Mouse (Mus musculus): ENCODE results near the gene Rab35. TPM values are rescaled to one million over a fixed set of nuclear protein-coding genes. Genes with fewer than 3 reads are reported as not detected.

The Rab35 gene
- total and polyA plus RNA-seq, 3 experiments = 33.8 to 62.2 (median 37.5) TPM

GRCm38 (mm10) chr5:115586780-115587179, 44.9 kb upstream of the Rab35 start:
- H3K27ac ChIP-seq (ENCODE audit: insufficient read depth, low read depth) = no peak overlapping the region
- H3K4me2 ChIP-seq (ENCODE audit: insufficient read depth, low read depth, poor library complexity, severe bottlenecking) = no peak overlapping the region
- peaks cover 82 to 96% of the 10 kb centered on the region in 2 experiments for H3K36me3 ChIP-seq (replicated peaks in 1 of 2; ENCODE audit: control insufficient read depth in 1 of 2, insufficient read depth in 1 of 2, low read length in 1 of 2)
- H3K9me3 ChIP-seq (replicated peaks; ENCODE audit: low read length) = peaks cover 15% of the 10 kb centered on the region
- in situ Hi-C loops (cut with MboI; ENCODE audit: low pct_ligation_motif_present, low pct_unique_long_range_greater_than_20kb, low sequenced_read_pairs) (no loop called here), dilution Hi-C loops (cut with MboI; ENCODE audit: extremely low pct_ligation_motif_present, extremely low pct_unique_long_range_greater_than_20kb, low sequenced_read_pairs) (no loop called here)
- no peaks in the 10 kb centered on the region for H3K27me3 ChIP-seq (replicated peaks)
- H3K79me2 ChIP-seq (replicated peaks; ENCODE audit: control insufficient read depth, extremely low read depth, insufficient read depth, poor library complexity, severe bottlenecking) = no peaks in the 10 kb centered on the region
- H3K9ac ChIP-seq (ENCODE audit: insufficient read depth, low read depth) = no peak overlapping the region
- TF ChIP-seq ZNF384 (IDR thresholded peaks at IDR 0.05; ENCODE audit: low read depth, low read length) (peak; percentile 45; the same call in 1 of the 2 replicates), ZC3H11A (IDR thresholded peaks at IDR 0.05; ENCODE audit: low read depth, low read length) (no peak), ETS1 (conservative IDR thresholded peaks at IDR 0.05; ENCODE audit: low read depth, low read length) (peak; percentile 52)
- DNase-seq (ENCODE audit: extremely low read depth) = no peak
- H3K4me3 ChIP-seq (replicated peaks in 1 of 3; ENCODE audit: low read depth in 2 of 3, low read length in 2 of 3, poor library complexity in 1 of 3) = no peak overlapping the region
- H3K4me1 ChIP-seq (ENCODE audit: control insufficient read depth in 1 of 2, insufficient read depth in 2 of 2) = peaks cover 0 to 2% of the 10 kb centered on the region in 2 experiments; a peak in 1 of 4 replicates

GRCm38 (mm10) chr5:115591028-115591427, 40.7 kb upstream of the Rab35 start:
- TF ChIP-seq CHD1 (IDR thresholded peaks at IDR 0.05; ENCODE audit: low read depth, low read length) = no peak
- no peak for TF ChIP-seq SMC3 (IDR thresholded peaks at IDR 0.05; ENCODE audit: low read depth, low read length)
- TF ChIP-seq UBTF (IDR thresholded peaks at IDR 0.05; ENCODE audit: low read depth, low read length) = no peak
- no peak for TF ChIP-seq EP300 (IDR thresholded peaks at IDR 0.05; ENCODE audit: low read length)
- no peak for TF ChIP-seq SIN3A (IDR thresholded peaks at IDR 0.05; ENCODE audit: low read length)
- TF ChIP-seq MXI1 (IDR thresholded peaks at IDR 0.05; ENCODE audit: low read depth, low read length) = no peak
- no peak for TF ChIP-seq POLR2A (IDR thresholded peaks at IDR 0.05; ENCODE audit: low read depth, low read length)
- TF ChIP-seq JUN (IDR thresholded peaks at IDR 0.05; ENCODE audit: insufficient read depth, low read depth, low read length) = no peak
- TF ChIP-seq NELFE (IDR thresholded peaks at IDR 0.05; ENCODE audit: low read depth, low read length) = no peak
- no peak for TF ChIP-seq ELF1 (IDR thresholded peaks at IDR 0.05; ENCODE audit: low read depth, low read length)
- no peak for TF ChIP-seq USF2 (conservative IDR thresholded peaks at IDR 0.05; ENCODE audit: low read depth, low read length)
- TF ChIP-seq MAZ (IDR thresholded peaks at IDR 0.05; ENCODE audit: low read depth, low read length) = no peak
- TF ChIP-seq MEF2A (IDR thresholded peaks at IDR 0.05; ENCODE audit: borderline replicate concordance, low read depth, low read length) = no peak
- no peak overlapping the region for H3K27ac ChIP-seq (ENCODE audit: insufficient read depth, low read depth)
- no peak for DNase-seq (ENCODE audit: extremely low read depth)
- H3K4me1 ChIP-seq (ENCODE audit: control insufficient read depth in 1 of 2, insufficient read depth in 2 of 2) = peaks cover 0 to 2% of the 10 kb centered on the region in 2 experiments; a peak in 1 of 4 replicates
- no peaks in the 10 kb centered on the region for H3K9me3 ChIP-seq (replicated peaks; ENCODE audit: low read length)
- no peak overlapping the region for H3K4me2 ChIP-seq (ENCODE audit: insufficient read depth, low read depth, poor library complexity, severe bottlenecking)
- in situ Hi-C loops (cut with MboI; ENCODE audit: low pct_ligation_motif_present, low pct_unique_long_range_greater_than_20kb, low sequenced_read_pairs) (no loop called here), dilution Hi-C loops (cut with MboI; ENCODE audit: extremely low pct_ligation_motif_present, extremely low pct_unique_long_range_greater_than_20kb, low sequenced_read_pairs) (no loop called here)
- H3K4me3 ChIP-seq (replicated peaks in 1 of 3; ENCODE audit: low read depth in 2 of 3, low read length in 2 of 3, poor library complexity in 1 of 3) = no peak overlapping the region
- H3K9ac ChIP-seq (ENCODE audit: insufficient read depth, low read depth) = no peak overlapping the region
- no peaks in the 10 kb centered on the region for H3K27me3 ChIP-seq (replicated peaks)
- H3K36me3 ChIP-seq (replicated peaks in 1 of 2; ENCODE audit: control insufficient read depth in 1 of 2, insufficient read depth in 1 of 2, low read length in 1 of 2) = peaks cover 84 to 96% of the 10 kb centered on the region in 2 experiments
- H3K79me2 ChIP-seq (replicated peaks; ENCODE audit: control insufficient read depth, extremely low read depth, insufficient read depth, poor library complexity, severe bottlenecking) = no peaks in the 10 kb centered on the region

Measured in CH12.LX (cell line).